Mouse (Mus musculus): Measurements from ENCODE around the gene Pygm. TPM values are rescaled to one million over a fixed set of nuclear protein-coding genes. Genes with fewer than 3 reads are reported as not detected.

Gene Pygm
- total RNA-seq (2017), result 0.10 and 0.87 TPM in 2 replicates

- ATAC-seq (replicated peaks; ENCODE audit: low read depth, poor library complexity, severe bottlenecking), result peak; percentile 43
Measured at GRCm38 (mm10) chr19:6384128-6384527, at the start of gene Pygm. Gene Pygm, plus strand, starts transcription at chr19:6384399.

- peak; percentile 92 for ATAC-seq (replicated peaks; ENCODE audit: low read depth, poor library complexity, severe bottlenecking)
Measured at GRCm38 (mm10) chr19:6334673-6335457, 49.3 kb upstream of the Pygm start, which contains the start of gene Men1. Gene Men1, plus strand, starts transcription at chr19:6334979.

- no peak for ATAC-seq (replicated peaks; ENCODE audit: low read depth, poor library complexity, severe bottlenecking)
Measured at GRCm38 (mm10) chr19:6335458-6335827, 48.8 kb upstream of the Pygm start.

- no peak for ATAC-seq (replicated peaks; ENCODE audit: low read depth, poor library complexity, severe bottlenecking)
Measured at GRCm38 (mm10) chr19:6336920-6337319, 47.3 kb upstream of the Pygm start.

GRCm38 (mm10) chr19:6338171-6338570 lies 46.0 kb upstream of the Pygm start:
- ATAC-seq (replicated peaks; ENCODE audit: low read depth, poor library complexity, severe bottlenecking), result no peak

- no peak for ATAC-seq (replicated peaks; ENCODE audit: low read depth, poor library complexity, severe bottlenecking)
Measured at GRCm38 (mm10) chr19:6338716-6339115, 45.5 kb upstream of the Pygm start.

GRCm38 (mm10) chr19:6339191-6339590 lies 45.0 kb upstream of the Pygm start:
- no peak for ATAC-seq (replicated peaks; ENCODE audit: low read depth, poor library complexity, severe bottlenecking)

- ATAC-seq (replicated peaks; ENCODE audit: low read depth, poor library complexity, severe bottlenecking), result peak; percentile 49
Measured at GRCm38 (mm10) chr19:6339890-6340504, 44.2 kb upstream of the Pygm start.

GRCm38 (mm10) chr19:6340524-6341452 lies 43.4 kb upstream of the Pygm start, which contains the start of gene Map4k2:
Gene Map4k2, plus strand, starts transcription at chr19:6341135.
- ATAC-seq (replicated peaks; ENCODE audit: low read depth, poor library complexity, severe bottlenecking), result peak; percentile 67

- no peak for ATAC-seq (replicated peaks; ENCODE audit: low read depth, poor library complexity, severe bottlenecking)
Measured at GRCm38 (mm10) chr19:6341453-6342077, 42.6 kb upstream of the Pygm start.

- ATAC-seq (replicated peaks; ENCODE audit: low read depth, poor library complexity, severe bottlenecking), result no peak
Measured at GRCm38 (mm10) chr19:6342276-6342933, 41.8 kb upstream of the Pygm start.

- ATAC-seq (replicated peaks; ENCODE audit: low read depth, poor library complexity, severe bottlenecking), result no peak
Measured at GRCm38 (mm10) chr19:6343066-6343925, 40.9 kb upstream of the Pygm start.

- ATAC-seq (replicated peaks; ENCODE audit: low read depth, poor library complexity, severe bottlenecking), result no peak
Measured at GRCm38 (mm10) chr19:6343996-6344395, 40.2 kb upstream of the Pygm start.

- no peak for ATAC-seq (replicated peaks; ENCODE audit: low read depth, poor library complexity, severe bottlenecking)
Measured at GRCm38 (mm10) chr19:6346023-6346422, 38.2 kb upstream of the Pygm start.

- no peak for ATAC-seq (replicated peaks; ENCODE audit: low read depth, poor library complexity, severe bottlenecking)
Measured at GRCm38 (mm10) chr19:6346661-6347060, 37.5 kb upstream of the Pygm start.

- no peak for ATAC-seq (replicated peaks; ENCODE audit: low read depth, poor library complexity, severe bottlenecking)
Measured at GRCm38 (mm10) chr19:6347615-6348014, 36.6 kb upstream of the Pygm start.

GRCm38 (mm10) chr19:6348717-6349116 lies 35.5 kb upstream of the Pygm start:
- 0 out of 2 replicates have a peak, but pooled peaks have one; percentile 17 for ATAC-seq (replicated peaks; ENCODE audit: low read depth, poor library complexity, severe bottlenecking)

- peak; percentile 74 for ATAC-seq (replicated peaks; ENCODE audit: low read depth, poor library complexity, severe bottlenecking)
Measured at GRCm38 (mm10) chr19:6349215-6349983, 34.8 kb upstream of the Pygm start.

Measured in common myeloid progenitor, adult 5-6 weeks (primary cell).